Mouse (Mus musculus) retina, adult 2 months (tissue): ENCODE data around the gene Zbtb32.
A peak's percentile ranks its signal among the peaks of the same experiment; 100 is the strongest.

Experiments
- DNase-seq: peaks from one replicate; pipeline ENCODE4 v3.0.0-alpha.2; 2012; ENCODE audit warnings: low read depth, low spot score

Zbtb32 gene

GRCm38 (mm10) chr7:30598786-30599185 is at the start of gene Zbtb32:
Zbtb32 (minus strand) TSS chr7:30598909.
- no peak for DNase-seq

- DNase-seq, result no peak
Measured at GRCm38 (mm10) chr7:30639083-30639482, 40.4 kb upstream of the Zbtb32 start.

- DNase-seq, result no peak
Measured at GRCm38 (mm10) chr7:30636395-30636794, 37.7 kb upstream of the Zbtb32 start.

- DNase-seq, result no peak
Measured at GRCm38 (mm10) chr7:30635752-30636151, 37.0 kb upstream of the Zbtb32 start, which contains the start of gene Etv2. Etv2 (minus strand) TSS chr7:30635852.

- DNase-seq, result no peak
Measured at GRCm38 (mm10) chr7:30634621-30635020, 35.9 kb upstream of the Zbtb32 start.

GRCm38 (mm10) chr7:30633762-30634412 is 35.2 kb upstream of the Zbtb32 start:
- DNase-seq, result no peak

- DNase-seq, result no peak
Measured at GRCm38 (mm10) chr7:30629013-30629412, 30.3 kb upstream of the Zbtb32 start.

- DNase-seq, result no peak
Measured at GRCm38 (mm10) chr7:30626647-30627046, 27.9 kb upstream of the Zbtb32 start.

- peak; percentile 82 for DNase-seq
Measured at GRCm38 (mm10) chr7:30625530-30626384, 27.0 kb upstream of the Zbtb32 start, which contains the start of gene Cox6b1. Cox6b1 (minus strand) TSS chr7:30626151.

GRCm38 (mm10) chr7:30619202-30619601 is 20.5 kb upstream of the Zbtb32 start:
- no peak for DNase-seq

GRCm38 (mm10) chr7:30618658-30619057 is 19.9 kb upstream of the Zbtb32 start:
- no peak for DNase-seq

- DNase-seq, result no peak
Measured at GRCm38 (mm10) chr7:30615049-30615760, 16.5 kb upstream of the Zbtb32 start.

- DNase-seq, result no peak
Measured at GRCm38 (mm10) chr7:30614454-30614853, 15.7 kb upstream of the Zbtb32 start.

GRCm38 (mm10) chr7:30613529-30614112 is 14.9 kb upstream of the Zbtb32 start:
- no peak for DNase-seq

GRCm38 (mm10) chr7:30612654-30613402 is 14.1 kb upstream of the Zbtb32 start, which contains the start of gene Upk1a:
Upk1a (minus strand) TSS chr7:30612847.
- DNase-seq, result no peak

- DNase-seq, result no peak
Measured at GRCm38 (mm10) chr7:30610043-30610442, 11.3 kb upstream of the Zbtb32 start.

- DNase-seq, result no peak
Measured at GRCm38 (mm10) chr7:30608476-30608875, 9.8 kb upstream of the Zbtb32 start.

- no peak for DNase-seq
Measured at GRCm38 (mm10) chr7:30607706-30608309, 9.1 kb upstream of the Zbtb32 start.

- no peak for DNase-seq
Measured at GRCm38 (mm10) chr7:30604944-30605343, 6.2 kb upstream of the Zbtb32 start.

GRCm38 (mm10) chr7:30604424-30604823 is 5.7 kb upstream of the Zbtb32 start:
- DNase-seq, result no peak

GRCm38 (mm10) chr7:30602583-30602982 is 3.9 kb upstream of the Zbtb32 start:
- DNase-seq, result no peak
